Mouse (Mus musculus) MEL (cell line): ENCODE results near the gene Pcsk5. TPM values are rescaled to one million over a fixed set of nuclear protein-coding genes. Genes with fewer than 3 reads are reported as not detected.

Experiments used
- DNase-seq: peaks from one replicate; pipeline ENCODE4 v3.0.0; 2011; ENCODE audit warnings: low read depth, low spot score
- H3K27ac ChIP-seq: 2 replicates; pipeline ENCODE4 v1.5.1; 2012; ENCODE audit warnings: low read depth, mild to moderate bottlenecking, control low read depth, low read length, moderate library complexity; ENCODE audit not compliant: control insufficient read depth
- H3K27me3 ChIP-seq, 2 experiments: fragments of 150-350 bp in 1 of 2; sonication (generic) in 1 of 2; 2 replicates each; pipeline ENCODE4 v1.6.1; 2012; ENCODE audit warnings: low read length in 2 of 2, mild to moderate bottlenecking in 2 of 2, improper control_type of control experiment in 1 of 2, moderate library complexity in 1 of 2; ENCODE audit not compliant: insufficient read depth in 2 of 2, control insufficient read depth in 1 of 2
- H3K36me3 ChIP-seq, 2 experiments: 2 replicates each; pipeline ENCODE4 v1.6.1; 2012 to 2014; ENCODE audit warnings: low read length in 2 of 2, improper control_type of control experiment in 1 of 2, inconsistent platforms in 1 of 2, mild to moderate bottlenecking in 1 of 2; ENCODE audit not compliant: insufficient read depth in 2 of 2, control insufficient read depth in 1 of 2
- H3K4me1 ChIP-seq, 2 experiments: fragments of 150-350 bp in 1 of 2; sonication (generic) in 1 of 2; 2 replicates each; pipeline ENCODE4 v1.6.1; 2012; ENCODE audit warnings: low read length in 2 of 2, improper control_type of control experiment in 1 of 2, mild to moderate bottlenecking in 1 of 2; ENCODE audit not compliant: insufficient read depth in 2 of 2, control insufficient read depth in 1 of 2
- H3K4me3 ChIP-seq, 2 experiments: fragments of 150-350 bp in 1 of 2; sonication (generic) in 1 of 2; 2 replicates each; pipeline ENCODE4 v1.5.1; 2012; ENCODE audit warnings: low read depth in 2 of 2, low read length in 2 of 2, mild to moderate bottlenecking in 2 of 2, moderate library complexity in 2 of 2, control low read depth in 1 of 2, improper control_type of control experiment in 1 of 2; ENCODE audit not compliant: control insufficient read depth in 1 of 2, insufficient read depth in 1 of 2
- H3K79me2 ChIP-seq: 2 replicates; pipeline ENCODE4 v1.6.1; 2012; ENCODE audit warnings: mild to moderate bottlenecking, low read length, moderate library complexity; ENCODE audit not compliant: control insufficient read depth, poor library complexity, insufficient read depth
- H3K9ac ChIP-seq: 2 replicates; pipeline ENCODE4 v1.6.1; 2012; ENCODE audit warnings: low read depth, mild to moderate bottlenecking, control low read depth, low read length, moderate library complexity; ENCODE audit not compliant: control insufficient read depth, poor library complexity, severe bottlenecking
- H3K9me3 ChIP-seq: fragments of 150-350 bp; sonication (generic); replicated peaks from 2 replicates; pipeline ENCODE4 v1.6.1; 2012; ENCODE audit warnings: mild to moderate bottlenecking, low read length, improper control_type of control experiment, moderate library complexity; ENCODE audit not compliant: insufficient read depth
- CHD1 ChIP-seq: IDR thresholded peaks from 2 replicates; pipeline ENCODE4 v1.6.1; 2012; ENCODE audit warnings: low read depth, mild to moderate bottlenecking, inconsistent platforms, low read length, improper control_type of control experiment
- CTCF ChIP-seq, 3 experiments: IDR thresholded peaks in 2 of 3; conservative IDR thresholded peaks in 1 of 3; 2 replicates each; pipeline ENCODE4 v1.5.1; 2011 to 2012; ENCODE audit warnings: low read length in 3 of 3, low read depth in 2 of 3, mild to moderate bottlenecking in 2 of 3, improper control_type of control experiment in 1 of 3, inconsistent platforms in 1 of 3, mixed read lengths in 1 of 3, moderate library complexity in 1 of 3; ENCODE audit not compliant: control insufficient read depth in 1 of 3, insufficient read depth in 1 of 3, poor library complexity in 1 of 3, severe bottlenecking in 1 of 3
- E2F4 ChIP-seq: IDR thresholded peaks from 2 replicates; pipeline ENCODE4 v1.6.1; 2011; ENCODE audit warnings: low read depth, low read length, improper control_type of control experiment, borderline replicate concordance
- ELF1 ChIP-seq: IDR thresholded peaks from 2 replicates; pipeline ENCODE4 v1.6.1; 2014; ENCODE audit warnings: low read depth, mild to moderate bottlenecking, inconsistent platforms, low read length, improper control_type of control experiment, moderate library complexity
- EP300 ChIP-seq, 2 experiments: IDR thresholded peaks; 2 replicates each; pipeline ENCODE4 v1.6.1; 2011; ENCODE audit warnings: improper control_type of control experiment in 2 of 2, low read length in 2 of 2, low read depth in 1 of 2, mild to moderate bottlenecking in 1 of 2
- GABPA ChIP-seq: IDR thresholded peaks from 2 replicates; pipeline ENCODE4 v1.6.1; 2012; ENCODE audit warnings: low read depth, mild to moderate bottlenecking, inconsistent platforms, low read length, improper control_type of control experiment, moderate library complexity
- GATA1 ChIP-seq: IDR thresholded peaks from 2 replicates; pipeline ENCODE4 v1.6.1; 2011; ENCODE audit warnings: low read depth, low read length, improper control_type of control experiment
- HCFC1 ChIP-seq: IDR thresholded peaks from 2 replicates; pipeline ENCODE4 v1.6.1; 2012; ENCODE audit warnings: low read depth, mild to moderate bottlenecking, inconsistent platforms, low read length, improper control_type of control experiment, moderate library complexity
- JUND ChIP-seq: IDR thresholded peaks from 2 replicates; pipeline ENCODE4 v1.6.1; 2011; ENCODE audit warnings: low read depth, mild to moderate bottlenecking, improper control_type of control experiment, low read length
- KAT2A ChIP-seq: conservative IDR thresholded peaks from 2 replicates; pipeline ENCODE4 v1.6.1; 2012; ENCODE audit warnings: low read depth, low read length, improper control_type of control experiment, inconsistent platforms
- MAFK ChIP-seq: IDR thresholded peaks from 2 replicates; pipeline ENCODE4 v1.6.1; 2011; ENCODE audit warnings: low read depth, mild to moderate bottlenecking, low read length, improper control_type of control experiment, borderline replicate concordance
- MAX ChIP-seq: IDR thresholded peaks from 2 replicates; pipeline ENCODE4 v1.6.1; 2011; ENCODE audit warnings: low read length, improper control_type of control experiment
- MEF2A ChIP-seq: IDR thresholded peaks from 2 replicates; pipeline ENCODE4 v1.6.1; 2014; ENCODE audit warnings: low read depth, mild to moderate bottlenecking, inconsistent platforms, low read length, improper control_type of control experiment; ENCODE audit not compliant: poor library complexity, insufficient replicate concordance, severe bottlenecking; ENCODE audit errors: extremely low read depth
- MXI1 ChIP-seq: IDR thresholded peaks from 2 replicates; pipeline ENCODE4 v1.6.1; 2011; ENCODE audit warnings: mild to moderate bottlenecking, low read depth, low read length, improper control_type of control experiment
- MYB ChIP-seq: IDR thresholded peaks from 2 replicates; pipeline ENCODE4 v1.6.1; 2011; ENCODE audit warnings: mild to moderate bottlenecking, low read depth, low read length, improper control_type of control experiment
- MYC ChIP-seq: IDR thresholded peaks from 2 replicates; pipeline ENCODE4 v1.6.1; 2011; ENCODE audit warnings: low read depth, mild to moderate bottlenecking, low read length, improper control_type of control experiment, moderate library complexity
- NRF1 ChIP-seq: IDR thresholded peaks from 2 replicates; pipeline ENCODE4 v1.6.1; 2014; ENCODE audit warnings: low read depth, mild to moderate bottlenecking, inconsistent platforms, low read length, improper control_type of control experiment, moderate library complexity; ENCODE audit not compliant: poor library complexity, insufficient read depth, severe bottlenecking
- POLR2A ChIP-seq, 2 experiments: IDR thresholded peaks; 2 replicates each; pipeline ENCODE4 v1.6.1; 2011 to 2012; ENCODE audit warnings: low read length in 2 of 2, mild to moderate bottlenecking in 2 of 2, control low read depth in 1 of 2, improper control_type of control experiment in 1 of 2, low read depth in 1 of 2, moderate library complexity in 1 of 2; ENCODE audit not compliant: control insufficient read depth in 1 of 2, insufficient read depth in 1 of 2, poor library complexity in 1 of 2
- POLR2AphosphoS2 ChIP-seq: IDR thresholded peaks from 2 replicates; pipeline ENCODE4 v1.6.1; 2011; ENCODE audit warnings: low read length, improper control_type of control experiment
- POLR2AphosphoS5 ChIP-seq: IDR thresholded peaks from 2 replicates; pipeline ENCODE4 v1.6.1; 2012; ENCODE audit warnings: low read depth, borderline replicate concordance, mild to moderate bottlenecking, inconsistent platforms, low read length, moderate library complexity, mixed read lengths
- RCOR1 ChIP-seq: IDR thresholded peaks from 2 replicates; pipeline ENCODE4 v1.6.1; 2012; ENCODE audit warnings: low read depth, mild to moderate bottlenecking, inconsistent platforms, low read length, improper control_type of control experiment
- SIN3A ChIP-seq: IDR thresholded peaks from 2 replicates; pipeline ENCODE4 v1.6.1; 2012; ENCODE audit warnings: low read length, improper control_type of control experiment, inconsistent platforms
- SMC3 ChIP-seq: IDR thresholded peaks from 2 replicates; pipeline ENCODE4 v1.6.1; 2011; ENCODE audit warnings: low read depth, low read length, improper control_type of control experiment
- TAL1 ChIP-seq: IDR thresholded peaks from 2 replicates; pipeline ENCODE4 v1.6.1; 2012; ENCODE audit warnings: mild to moderate bottlenecking, inconsistent platforms, low read length, moderate library complexity, mixed read lengths
- TCF12 ChIP-seq: IDR thresholded peaks from 2 replicates; pipeline ENCODE4 v1.6.1; 2014; ENCODE audit warnings: low read depth, mild to moderate bottlenecking, inconsistent platforms, low read length, improper control_type of control experiment, moderate library complexity
- USF1 ChIP-seq: IDR thresholded peaks from 2 replicates; pipeline ENCODE4 v1.6.1; 2014; ENCODE audit warnings: low read depth, mild to moderate bottlenecking, inconsistent platforms, low read length, improper control_type of control experiment, moderate library complexity
- USF2 ChIP-seq, 2 experiments: IDR thresholded peaks; 2 replicates each; pipeline ENCODE4 v1.6.1; 2011 to 2012; ENCODE audit warnings: improper control_type of control experiment in 2 of 2, low read length in 2 of 2, borderline replicate concordance in 1 of 2, inconsistent platforms in 1 of 2, low read depth in 1 of 2, mild to moderate bottlenecking in 1 of 2; ENCODE audit not compliant: insufficient read depth in 1 of 2
- ZC3H11A ChIP-seq: IDR thresholded peaks from 2 replicates; pipeline ENCODE4 v1.6.1; 2012; ENCODE audit warnings: low read depth, mild to moderate bottlenecking, inconsistent platforms, low read length, improper control_type of control experiment
- ZMIZ1 ChIP-seq: IDR thresholded peaks from 2 replicates; pipeline ENCODE4 v1.6.1; 2012; ENCODE audit warnings: low read depth, mild to moderate bottlenecking, inconsistent platforms, low read length, improper control_type of control experiment, moderate library complexity
- ZNF384 ChIP-seq: IDR thresholded peaks from 2 replicates; pipeline ENCODE4 v1.6.1; 2012; ENCODE audit warnings: low read depth, mild to moderate bottlenecking, inconsistent platforms, low read length, improper control_type of control experiment
- polyA plus RNA-seq, 2 experiments: library from polyadenylated mRNA; stranded (reverse) in 1 of 2; unstranded in 1 of 2; fragments of >175 nt in 1 of 2; fragments of >200 nt in 1 of 2; gene quantifications; 2 replicates each; pipeline versions ENCODE4 v1.2.1 to v1.2.4; 2012; ENCODE audit warnings: low replicate concordance in 2 of 2, low read depth in 1 of 2; ENCODE audit not compliant: insufficient read length in 2 of 2, insufficient read depth in 1 of 2, missing spikeins in 1 of 2
- total RNA-seq: library from RNA; depleted of rRNA; stranded (reverse); fragments of 300-350 nt; gene quantifications from 2 replicates; pipeline ENCODE4 v1.2.3, GENCODE M21; 2012

The Pcsk5 gene
- total and polyA plus RNA-seq, 3 experiments = not detected

- no peak for DNase-seq
- Histone ChIP-seq H3K4me3 (no peak overlapping the region), H3K9ac (no peak overlapping the region), H3K27me3 (no peaks in the 10 kb centered on the region), H3K27ac (no peak overlapping the region), H3K9me3 (no peaks in the 10 kb centered on the region), H3K36me3 (no peaks in the 10 kb centered on the region), H3K79me2 (no peaks in the 10 kb centered on the region), H3K4me1 (no peaks in the 10 kb centered on the region)
- TF ChIP-seq JUND (no peak), ZNF384 (no peak), GABPA (no peak), SMC3 (no peak), ZC3H11A (no peak), MYB (no peak), POLR2A (IDR thresholded peaks at IDR 0.05; ENCODE audit: control insufficient read depth in 1 of 2, insufficient read depth in 1 of 2, low read depth in 1 of 2, low read length in 2 of 2, poor library complexity in 1 of 2) (no peak), TCF12 (no peak), NRF1 (no peak), KAT2A (no peak), MYC (no peak), ZMIZ1 (no peak), CHD1 (no peak), MAX (no peak), MEF2A (no peak), POLR2AphosphoS2 (no peak), POLR2AphosphoS5 (no peak), SIN3A (no peak), CTCF (IDR thresholded peaks at IDR 0.05 in 2 of 3, conservative IDR thresholded peaks at IDR 0.05 in 1 of 3; ENCODE audit: control insufficient read depth in 1 of 3, insufficient read depth in 1 of 3, low read depth in 2 of 3, low read length in 3 of 3, poor library complexity in 1 of 3, severe bottlenecking in 1 of 3) (no peak)
These were observed 231.3 kb downstream of the Pcsk5 start for GRCm38 (mm10) chr19:17606093-17606492.

- H3K79me2 ChIP-seq = no peaks in the 10 kb centered on the region
- no peak overlapping the region for H3K4me3 ChIP-seq
- no peak overlapping the region for H3K9ac ChIP-seq
- no peaks in the 10 kb centered on the region for H3K36me3 ChIP-seq
- no peaks in the 10 kb centered on the region for H3K27me3 ChIP-seq
- H3K4me1 ChIP-seq = no peaks in the 10 kb centered on the region
- no peaks in the 10 kb centered on the region for H3K9me3 ChIP-seq
- no peak overlapping the region for H3K27ac ChIP-seq
- DNase-seq = no peak
- TF ChIP-seq EP300 (IDR thresholded peaks at IDR 0.05; ENCODE audit: low read depth in 1 of 2, low read length in 2 of 2) (no peak), HCFC1 (no peak), MXI1 (no peak), KAT2A (no peak), ELF1 (no peak), MAFK (no peak), USF1 (no peak), CTCF (IDR thresholded peaks at IDR 0.05 in 2 of 3, conservative IDR thresholded peaks at IDR 0.05 in 1 of 3; ENCODE audit: control insufficient read depth in 1 of 3, insufficient read depth in 1 of 3, low read depth in 2 of 3, low read length in 3 of 3, poor library complexity in 1 of 3, severe bottlenecking in 1 of 3) (no peak), MYC (no peak), GATA1 (no peak), E2F4 (no peak), GABPA (no peak), TAL1 (no peak), RCOR1 (no peak), USF2 (IDR thresholded peaks at IDR 0.05; ENCODE audit: borderline replicate concordance in 1 of 2, insufficient read depth in 1 of 2, low read depth in 1 of 2, low read length in 2 of 2) (no peak)
These were observed 234.1 kb downstream of the Pcsk5 start for GRCm38 (mm10) chr19:17603322-17603721.
